Mouse (Mus musculus): ENCODE results near the gene Matn4. TPM values are rescaled to one million over a fixed set of nuclear protein-coding genes. Genes with fewer than 3 reads are reported as not detected.

Matn4 gene
- polyA plus RNA-seq, 2 experiments, result 0.44 TPM; not detected in 1

DNA sequence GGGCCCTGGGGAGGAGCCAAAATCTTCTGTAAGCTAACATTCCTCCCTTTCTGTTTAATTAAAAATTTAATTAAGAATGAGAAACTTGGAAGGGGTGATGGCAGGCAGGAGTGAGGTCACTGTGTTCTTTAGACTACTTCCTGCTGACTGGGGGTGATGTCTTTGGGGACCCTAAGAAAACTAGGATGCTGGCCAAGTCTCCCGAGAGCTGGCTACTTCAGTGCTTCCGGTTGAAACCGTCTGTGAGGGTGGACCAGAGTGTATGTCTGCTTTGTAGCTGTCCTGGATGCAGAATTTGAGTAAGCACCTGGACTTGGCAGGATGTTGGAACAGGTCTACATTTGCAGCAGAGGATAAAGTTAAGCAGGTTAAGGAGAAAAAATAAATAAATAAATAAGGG is 38.0 kb downstream of the Matn4 start:
- TF ChIP-seq EP300 (IDR thresholded peaks at IDR 0.05; ENCODE audit: low read depth) (no peak), CTCF (IDR thresholded peaks at IDR 0.05; ENCODE audit: low read depth) (no peak)
- H3K9me3 ChIP-seq (ENCODE audit: control insufficient read depth, low read length), result no peaks in the 10 kb centered on the region
- ATAC-seq (ENCODE audit: insufficient read depth) (no peak), DNase-seq (ENCODE audit: low read depth in 3 of 3, low spot score in 3 of 3) (no peak)
- WGBS (ENCODE audit: insufficient replicate concordance), result 56% methylated on average over 3 of the region's 3 CpGs
- no peaks in the 10 kb centered on the region for H3K4me1 ChIP-seq (replicated peaks; ENCODE audit: control insufficient read depth in 2 of 2, insufficient read depth in 2 of 2, low read length in 1 of 2)
- H3K4me2 ChIP-seq (ENCODE audit: low read depth), result no peak overlapping the region
- H3K4me3 ChIP-seq (ENCODE audit: insufficient read depth in 1 of 2, low read depth in 2 of 2, low read length in 2 of 2), result no peak overlapping the region
- no peaks in the 10 kb centered on the region for H3K27me3 ChIP-seq (ENCODE audit: control insufficient read depth, insufficient read depth, low read length)
- no peaks in the 10 kb centered on the region for H3K36me3 ChIP-seq (replicated peaks; ENCODE audit: control insufficient read depth, insufficient read depth, low read depth)
- H3K27ac ChIP-seq, result no peak overlapping the region
- H3K9ac ChIP-seq (replicated peaks), result no peak overlapping the region

DNA sequence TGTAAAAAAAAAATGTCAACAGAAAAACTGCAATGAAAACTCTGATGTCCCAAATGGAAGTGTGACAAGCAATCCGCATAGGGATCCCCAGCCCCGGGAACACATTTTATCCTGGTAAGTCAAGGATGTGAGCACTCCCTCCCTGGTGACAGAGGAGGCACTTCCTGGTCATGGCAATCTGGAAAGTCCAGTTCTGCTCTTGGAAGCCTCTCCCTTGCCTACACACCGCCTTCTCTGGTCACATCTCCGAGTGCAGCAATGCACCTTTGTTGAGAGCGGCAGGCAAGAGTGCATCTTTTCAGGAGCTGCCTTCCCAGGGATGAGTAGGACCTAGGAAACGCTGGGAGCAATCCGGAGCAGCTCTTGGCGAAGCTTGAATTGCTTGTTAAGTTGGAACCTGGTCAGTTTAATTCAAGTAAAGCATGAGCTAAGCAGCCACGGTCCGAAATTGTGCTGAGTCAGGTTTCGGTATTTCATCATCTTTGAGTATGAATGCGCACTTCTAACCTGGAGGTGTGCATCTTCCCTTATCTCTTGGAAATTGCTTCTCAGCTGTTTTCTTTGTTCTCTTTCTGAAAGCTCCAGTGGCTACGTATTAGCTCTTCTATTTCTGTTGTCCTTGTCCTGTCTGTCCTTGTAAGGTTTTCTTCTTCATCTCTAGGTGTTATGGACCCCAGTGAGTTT is 43.8 kb downstream of the Matn4 start:
- Histone ChIP-seq H3K36me3 (replicated peaks; ENCODE audit: control insufficient read depth, insufficient read depth, low read depth) (no peaks in the 10 kb centered on the region), H3K27ac (no peak overlapping the region), H3K27me3 (ENCODE audit: control insufficient read depth, insufficient read depth, low read length) (no peaks in the 10 kb centered on the region), H3K9ac (replicated peaks) (no peak overlapping the region), H3K4me2 (ENCODE audit: low read depth) (no peak overlapping the region), H3K4me3 (ENCODE audit: insufficient read depth in 1 of 2, low read depth in 2 of 2, low read length in 2 of 2) (no peak overlapping the region), H3K4me1 (replicated peaks; ENCODE audit: control insufficient read depth in 2 of 2, insufficient read depth in 2 of 2, low read length in 1 of 2) (no peaks in the 10 kb centered on the region), H3K9me3 (ENCODE audit: control insufficient read depth, low read length) (no peaks in the 10 kb centered on the region)
- DNase-seq (ENCODE audit: low read depth in 3 of 3, low spot score in 3 of 3), result no peak
- TF ChIP-seq EP300 (IDR thresholded peaks at IDR 0.05; ENCODE audit: low read depth) (no peak), CTCF (IDR thresholded peaks at IDR 0.05; ENCODE audit: low read depth) (no peak)
- ATAC-seq (ENCODE audit: insufficient read depth), result no peak
- 15% methylated on average over 13 of the region's 13 CpGs for WGBS (ENCODE audit: insufficient replicate concordance)

DNA sequence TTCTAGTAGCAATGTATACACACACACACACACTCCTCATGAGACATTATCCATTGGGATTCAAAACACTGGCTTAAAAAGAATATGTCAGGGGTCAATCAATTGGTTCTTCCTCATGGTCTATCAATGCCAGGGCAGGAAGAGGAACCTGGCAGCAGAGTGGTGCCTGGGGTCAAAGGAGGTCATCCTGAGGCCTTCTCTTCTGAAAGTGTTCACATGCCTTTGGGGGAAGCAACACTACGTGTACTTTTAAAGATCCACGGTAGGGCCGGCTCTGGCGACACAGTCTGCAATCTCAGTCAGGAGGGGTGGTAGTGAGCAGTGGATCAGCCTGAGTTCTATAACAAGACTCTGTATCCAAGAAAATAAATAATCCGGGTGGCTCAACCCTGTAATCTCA is 45.3 kb downstream of the Matn4 start:
- Histone ChIP-seq H3K36me3 (replicated peaks; ENCODE audit: control insufficient read depth, insufficient read depth, low read depth) (no peaks in the 10 kb centered on the region), H3K9ac (replicated peaks) (no peak overlapping the region), H3K9me3 (ENCODE audit: control insufficient read depth, low read length) (no peaks in the 10 kb centered on the region), H3K4me2 (ENCODE audit: low read depth) (no peak overlapping the region), H3K4me3 (ENCODE audit: insufficient read depth in 1 of 2, low read depth in 2 of 2, low read length in 2 of 2) (no peak overlapping the region), H3K27me3 (ENCODE audit: control insufficient read depth, insufficient read depth, low read length) (no peaks in the 10 kb centered on the region), H3K27ac (no peak overlapping the region), H3K4me1 (replicated peaks; ENCODE audit: control insufficient read depth in 2 of 2, insufficient read depth in 2 of 2, low read length in 1 of 2) (no peaks in the 10 kb centered on the region)
- no peak for ATAC-seq (ENCODE audit: insufficient read depth)
- DNase-seq (ENCODE audit: low read depth in 3 of 3, low spot score in 3 of 3), result no peak
- WGBS (ENCODE audit: insufficient replicate concordance), result 53% methylated on average over 5 of the region's 5 CpGs
- TF ChIP-seq CTCF (IDR thresholded peaks at IDR 0.05; ENCODE audit: low read depth), result no peak
- no peak for TF ChIP-seq EP300 (IDR thresholded peaks at IDR 0.05; ENCODE audit: low read depth)

DNA sequence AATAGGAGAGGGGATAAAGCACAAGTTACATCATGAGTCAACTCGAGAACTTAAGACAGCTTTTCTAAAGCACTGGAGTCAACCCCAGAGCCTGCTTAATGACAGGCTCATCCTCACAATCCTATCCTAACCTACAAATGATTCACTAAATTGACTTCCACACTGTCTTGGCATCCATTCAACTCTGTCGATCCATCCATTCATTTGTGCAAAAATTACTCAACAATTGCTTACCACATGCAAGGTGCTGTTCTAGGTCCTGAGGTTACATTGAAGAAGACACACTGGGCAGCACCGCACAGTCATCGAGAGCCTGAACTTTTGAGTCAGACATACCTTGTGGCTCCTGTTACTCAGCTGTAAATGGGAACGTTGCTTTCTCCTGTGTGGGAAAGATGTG is 45.9 kb downstream of the Matn4 start:
- no peak overlapping the region for H3K4me2 ChIP-seq (ENCODE audit: low read depth)
- H3K27ac ChIP-seq, result no peak overlapping the region
- H3K4me1 ChIP-seq (replicated peaks; ENCODE audit: control insufficient read depth in 2 of 2, insufficient read depth in 2 of 2, low read length in 1 of 2), result no peaks in the 10 kb centered on the region
- H3K9ac ChIP-seq (replicated peaks), result no peak overlapping the region
- ATAC-seq (ENCODE audit: insufficient read depth) (no peak), DNase-seq (ENCODE audit: low read depth in 3 of 3, low spot score in 3 of 3) (no peak)
- H3K36me3 ChIP-seq (replicated peaks; ENCODE audit: control insufficient read depth, insufficient read depth, low read depth), result no peaks in the 10 kb centered on the region
- no peaks in the 10 kb centered on the region for H3K27me3 ChIP-seq (ENCODE audit: control insufficient read depth, insufficient read depth, low read length)
- H3K4me3 ChIP-seq (ENCODE audit: insufficient read depth in 1 of 2, low read depth in 2 of 2, low read length in 2 of 2), result no peak overlapping the region
- WGBS (ENCODE audit: insufficient replicate concordance), result 62% methylated on average over 5 of the region's 5 CpGs
- no peak for TF ChIP-seq EP300 (IDR thresholded peaks at IDR 0.05; ENCODE audit: low read depth)
- H3K9me3 ChIP-seq (ENCODE audit: control insufficient read depth, low read length), result no peaks in the 10 kb centered on the region

DNA sequence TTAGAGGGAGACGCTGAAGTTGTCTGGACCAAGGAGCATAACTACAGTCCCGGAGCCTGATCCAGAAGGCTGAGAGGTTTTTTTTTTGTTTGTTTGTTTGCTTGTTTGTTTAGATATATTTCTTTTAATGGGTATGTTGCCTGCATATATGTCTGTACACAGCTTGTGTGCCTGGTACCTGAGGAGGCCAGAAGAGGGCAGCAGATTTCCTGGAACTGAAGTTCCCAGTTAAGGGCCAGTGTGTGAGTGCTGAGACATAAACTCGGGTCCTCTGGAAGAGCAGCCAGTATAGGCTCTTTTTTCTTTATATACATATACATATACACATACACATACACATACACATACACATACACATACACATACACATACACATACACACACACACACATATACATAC is 46.6 kb downstream of the Matn4 start:
- 66% methylated on average over 3 of the region's 3 CpGs for WGBS (ENCODE audit: insufficient replicate concordance)
- ATAC-seq (ENCODE audit: insufficient read depth) (no peak), DNase-seq (ENCODE audit: low read depth in 3 of 3, low spot score in 3 of 3) (no peak)
- H3K27me3 ChIP-seq (ENCODE audit: control insufficient read depth, insufficient read depth, low read length), result no peaks in the 10 kb centered on the region
- no peak overlapping the region for H3K27ac ChIP-seq
- TF ChIP-seq EP300 (IDR thresholded peaks at IDR 0.05; ENCODE audit: low read depth) (no peak), CTCF (IDR thresholded peaks at IDR 0.05; ENCODE audit: low read depth) (peak; percentile 37; the same call in 1 of the 2 replicates)
- no peaks in the 10 kb centered on the region for H3K36me3 ChIP-seq (replicated peaks; ENCODE audit: control insufficient read depth, insufficient read depth, low read depth)
- H3K4me1 ChIP-seq (replicated peaks; ENCODE audit: control insufficient read depth in 2 of 2, insufficient read depth in 2 of 2, low read length in 1 of 2), result no peaks in the 10 kb centered on the region
- no peaks in the 10 kb centered on the region for H3K9me3 ChIP-seq (ENCODE audit: control insufficient read depth, low read length)
- H3K9ac ChIP-seq (replicated peaks), result no peak overlapping the region
- no peak overlapping the region for H3K4me2 ChIP-seq (ENCODE audit: low read depth)
- H3K4me3 ChIP-seq (ENCODE audit: insufficient read depth in 1 of 2, low read depth in 2 of 2, low read length in 2 of 2), result no peak overlapping the region
